Mouse (Mus musculus) CH12.LX (cell line): ENCODE results near the gene Igflr1. TPM values are rescaled to one million over a fixed set of nuclear protein-coding genes. Genes with fewer than 3 reads are reported as not detected.
A peak's percentile ranks its signal among the peaks of the same experiment; 100 is the strongest.

Experiments used
- DNase-seq: peaks from one replicate; pipeline ENCODE4 v3.0.0-alpha.2; 2013; ENCODE audit errors: extremely low read depth
- H3K27ac ChIP-seq: 2 replicates; pipeline ENCODE4 v1.5.1; 2012; ENCODE audit warnings: low read depth, mild to moderate bottlenecking, control low read depth, moderate library complexity; ENCODE audit not compliant: insufficient read depth
- H3K27me3 ChIP-seq: replicated peaks from 2 replicates; pipeline ENCODE3; 2012; ENCODE audit warnings: inconsistent platforms
- H3K36me3 ChIP-seq, 2 experiments: replicated peaks in 1 of 2; 2 replicates each; pipeline versions ENCODE3 to v1.6.1; 2012; ENCODE audit warnings: inconsistent platforms in 1 of 2, low read length in 1 of 2, mild to moderate bottlenecking in 1 of 2, mixed read lengths in 1 of 2, moderate library complexity in 1 of 2; ENCODE audit not compliant: control insufficient read depth in 1 of 2, insufficient read depth in 1 of 2
- H3K4me1 ChIP-seq, 2 experiments: 2 replicates each; pipeline ENCODE4 v1.6.1; 2012; ENCODE audit warnings: inconsistent platforms in 1 of 2, moderate library complexity in 1 of 2; ENCODE audit not compliant: insufficient read depth in 2 of 2, control insufficient read depth in 1 of 2
- H3K4me2 ChIP-seq: 2 replicates; pipeline ENCODE4 v1.6.1; 2012; ENCODE audit warnings: low read depth, mild to moderate bottlenecking, control low read depth; ENCODE audit not compliant: poor library complexity, insufficient read depth, severe bottlenecking
- H3K4me3 ChIP-seq, 3 experiments: fragments of 150-350 bp in 1 of 3; sonication (generic) in 1 of 3; replicated peaks in 1 of 3; 2 replicates each; pipeline versions ENCODE3 to v1.5.1; 2011 to 2012; ENCODE audit warnings: low read depth in 2 of 3, low read length in 2 of 3, mild to moderate bottlenecking in 2 of 3, moderate library complexity in 2 of 3, control low read depth in 1 of 3, improper control_type of control experiment in 1 of 3, inconsistent platforms in 1 of 3, mixed read lengths in 1 of 3; ENCODE audit not compliant: poor library complexity in 1 of 3
- H3K79me2 ChIP-seq: replicated peaks from 2 replicates; pipeline ENCODE4 v1.6.1; 2012; ENCODE audit warnings: mild to moderate bottlenecking, moderate library complexity; ENCODE audit not compliant: control insufficient read depth, poor library complexity, insufficient read depth, severe bottlenecking; ENCODE audit errors: extremely low read depth
- H3K9ac ChIP-seq: 2 replicates; pipeline ENCODE4 v1.6.1; 2012; ENCODE audit warnings: low read depth, mild to moderate bottlenecking, control low read depth, moderate library complexity; ENCODE audit not compliant: insufficient read depth
- H3K9me3 ChIP-seq: replicated peaks from 2 replicates; pipeline ENCODE3; 2012; ENCODE audit warnings: low read length, inconsistent platforms, mixed read lengths
- CTCF ChIP-seq, 2 experiments: IDR thresholded peaks in 1 of 2; conservative IDR thresholded peaks in 1 of 2; 2 replicates each; pipeline ENCODE4 v1.5.1; 2011 to 2012; ENCODE audit warnings: low read depth in 2 of 2, low read length in 2 of 2, improper control_type of control experiment in 1 of 2, inconsistent platforms in 1 of 2, mild to moderate bottlenecking in 1 of 2, moderate library complexity in 1 of 2
- ELF1 ChIP-seq: IDR thresholded peaks from 2 replicates; pipeline ENCODE4 v1.6.1; 2014; ENCODE audit warnings: low read depth, mild to moderate bottlenecking, inconsistent platforms, low read length, improper control_type of control experiment
- IRF4 ChIP-seq: IDR thresholded peaks from 2 replicates; pipeline ENCODE4 v1.6.1; 2014; ENCODE audit warnings: low read depth, mild to moderate bottlenecking, inconsistent platforms, low read length, improper control_type of control experiment
- MAFK ChIP-seq: IDR thresholded peaks from 2 replicates; pipeline ENCODE4 v1.6.1; 2011; ENCODE audit warnings: low read length, improper control_type of control experiment; ENCODE audit not compliant: insufficient replicate concordance
- MYC ChIP-seq: IDR thresholded peaks from 2 replicates; pipeline ENCODE4 v1.6.1; 2011; ENCODE audit warnings: low read depth, mild to moderate bottlenecking, improper control_type of control experiment, low read length
- PAX5 ChIP-seq: IDR thresholded peaks from 2 replicates; pipeline ENCODE4 v1.6.1; 2012; ENCODE audit warnings: low read length, inconsistent platforms, mixed read lengths
- RAD21 ChIP-seq: IDR thresholded peaks from 2 replicates; pipeline ENCODE4 v1.6.1; 2011; ENCODE audit warnings: low read depth, mild to moderate bottlenecking, low read length, improper control_type of control experiment, moderate library complexity
- SMC3 ChIP-seq: IDR thresholded peaks from 2 replicates; pipeline ENCODE4 v1.6.1; 2011; ENCODE audit warnings: low read depth, low read length, improper control_type of control experiment
- TBP ChIP-seq: conservative IDR thresholded peaks from 2 replicates; pipeline ENCODE4 v1.6.1; 2011; ENCODE audit warnings: low read depth, low read length, improper control_type of control experiment
- TCF12 ChIP-seq: IDR thresholded peaks from 2 replicates; pipeline ENCODE4 v1.6.1; 2014; ENCODE audit warnings: low read depth, mild to moderate bottlenecking, inconsistent platforms, low read length, improper control_type of control experiment
- USF1 ChIP-seq: IDR thresholded peaks from 2 replicates; pipeline ENCODE4 v1.6.1; 2014; ENCODE audit warnings: low read depth, mild to moderate bottlenecking, inconsistent platforms, low read length, improper control_type of control experiment
- ZC3H11A ChIP-seq: IDR thresholded peaks from 2 replicates; pipeline ENCODE4 v1.6.1; 2012; ENCODE audit warnings: low read depth, mild to moderate bottlenecking, inconsistent platforms, low read length, improper control_type of control experiment
- ZKSCAN1 ChIP-seq: IDR thresholded peaks from 2 replicates; pipeline ENCODE4 v1.6.1; 2012; ENCODE audit warnings: low read depth, inconsistent platforms, low read length, improper control_type of control experiment, borderline replicate concordance
- dilution Hi-C: fragments of 300-500 bp; cut with MboI; formaldehyde crosslinking; loops from 2 replicates; pipeline ENCODE4 v1.14.3; 2020; ENCODE audit warnings: low sequenced_read_pairs; ENCODE audit not compliant: extremely low pct_unique_long_range_greater_than_20kb, extremely low pct_ligation_motif_present
- in situ Hi-C: fragments of 300-500 bp; cut with MboI; formaldehyde crosslinking; loops from 3 replicates; pipeline ENCODE4 v1.14.3; 2019; ENCODE audit warnings: low sequenced_read_pairs, low pct_ligation_motif_present, low pct_unique_long_range_greater_than_20kb, mixed read lengths
- polyA plus RNA-seq: library from polyadenylated mRNA; unstranded; fragments of >175 nt; gene quantifications from 2 replicates; pipeline ENCODE4 v1.2.1, GENCODE M21; 2012; ENCODE audit warnings: low read depth; ENCODE audit not compliant: insufficient read length
- total RNA-seq, 2 experiments: library from RNA; depleted of rRNA; stranded (reverse); fragments of 300-350 nt in 1 of 2; fragments of >200 nt in 1 of 2; gene quantifications; 2 replicates each; pipeline ENCODE4 v1.2.3; 2012 to 2014

The Igflr1 gene
- total and polyA plus RNA-seq, 3 experiments: 1.3 TPM; not detected in 2

GRCm38 (mm10) chr7:30612654-30613402, 47.6 kb downstream of the Igflr1 start, which contains the start of gene Upk1a:
Gene Upk1a, minus strand, starts transcription at chr7:30612847.
- Histone ChIP-seq H3K4me3 (no peak within 1 kb of the TSS), H3K9me3 (no peaks in the 10 kb centered on the region), H3K4me1 (peaks cover 2 to 28% of the 10 kb centered on the region in 2 experiments; a peak in 3 of 4 replicates), H3K36me3 (peaks cover 19 to 38% of the 10 kb centered on the region in 2 experiments), H3K79me2 (no peaks in the 10 kb centered on the region), H3K9ac (no peak within 1 kb of the TSS), H3K4me2 (no peak within 1 kb of the TSS), H3K27ac (no peak within 1 kb of the TSS), H3K27me3 (no peaks in the 10 kb centered on the region)
- no peak for DNase-seq
- dilution Hi-C loops: no loop called here
- TF ChIP-seq MAFK (no peak), CTCF (conservative IDR thresholded peaks at IDR 0.05 in 1 of 2, IDR thresholded peaks at IDR 0.05 in 1 of 2; ENCODE audit: low read depth in 2 of 2, low read length in 2 of 2) (no peak), USF1 (no peak), IRF4 (no peak), PAX5 (no peak), ELF1 (no peak), TCF12 (no peak), MYC (no peak)
- in situ Hi-C loops: no loop called here

- H3K4me1 ChIP-seq: peaks cover 0 to 21% of the 10 kb centered on the region in 2 experiments; a peak in 2 of 4 replicates
- H3K36me3 ChIP-seq: peaks cover 27 to 46% of the 10 kb centered on the region in 2 experiments
- no peaks in the 10 kb centered on the region for H3K27me3 ChIP-seq
- H3K27ac ChIP-seq: no peak overlapping the region
- TF ChIP-seq ZKSCAN1 (no peak), IRF4 (0 out of 2 replicates have a peak, but pooled peaks have one; percentile 25), SMC3 (peak; percentile 84), CTCF (conservative IDR thresholded peaks at IDR 0.05 in 1 of 2, IDR thresholded peaks at IDR 0.05 in 1 of 2; ENCODE audit: low read depth in 2 of 2, low read length in 2 of 2) (peak; percentile 73 to 84), ZC3H11A (peak; percentile 23; the same call in 1 of the 2 replicates), TBP (no peak), RAD21 (peak; percentile 63)
- no peak overlapping the region for H3K9ac ChIP-seq
- no peak overlapping the region for H3K4me3 ChIP-seq
- peak; percentile 63 for DNase-seq
- dilution Hi-C loops (no loop called here), in situ Hi-C loops (no loop called here)
- H3K9me3 ChIP-seq: no peaks in the 10 kb centered on the region
- H3K4me2 ChIP-seq: no peak overlapping the region
- H3K79me2 ChIP-seq: no peaks in the 10 kb centered on the region
These were observed 48.4 kb downstream of the Igflr1 start for GRCm38 (mm10) chr7:30613529-30614112.
